Mouse (Mus musculus): ENCODE measurements around the gene Tnfrsf4. TPM values are rescaled to one million over a fixed set of nuclear protein-coding genes. Genes with fewer than 3 reads are reported as not detected.

Gene Tnfrsf4
- polyA plus RNA-seq, 1 experiment from 2014 or later: 0.19 TPM

DNA sequence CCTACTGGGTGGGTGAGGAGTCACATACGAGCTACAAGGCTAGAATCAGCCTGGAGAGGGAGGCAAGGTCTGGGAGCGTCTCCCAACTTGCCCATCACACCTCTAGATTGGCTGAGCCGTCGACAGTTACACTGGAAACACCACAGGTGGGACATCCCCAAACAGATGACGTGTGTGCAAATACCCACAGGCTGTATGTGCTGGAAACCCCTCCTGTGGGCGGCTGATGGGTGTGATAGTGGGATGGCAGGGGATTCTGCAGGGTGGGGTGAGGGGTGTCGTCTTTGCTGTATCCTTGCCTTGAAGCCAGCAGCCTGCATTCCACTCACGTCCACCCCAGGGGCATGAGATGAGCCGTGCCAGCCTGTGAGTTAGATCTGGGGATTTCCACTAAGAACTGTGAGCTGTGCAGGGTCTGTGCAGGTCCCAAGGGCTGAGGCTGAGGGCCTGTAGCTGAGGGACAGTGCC lies 17.0 kb downstream of the Tnfrsf4 start:
- 0 out of 2 replicates have a peak, but pooled peaks have one; percentile 3 for ATAC-seq (ENCODE audit: low FRiP score)
- H3K4me2 ChIP-seq: peak overlapping the region; percentile 69
- H3K9me3 ChIP-seq (replicated peaks): no peaks in the 10 kb centered on the region
- H3K4me3 ChIP-seq (replicated peaks): peak overlapping the region; percentile 54
- peak overlapping the region; percentile 88 for H3K27ac ChIP-seq (replicated peaks)
- peaks cover 47% of the 10 kb centered on the region for H3K4me1 ChIP-seq
- H3K9ac ChIP-seq (replicated peaks): peak overlapping the region; percentile 62
- WGBS: 65% methylated on average over 9 of the region's 9 CpGs
- H3K27me3 ChIP-seq (replicated peaks): peaks cover 17% of the 10 kb centered on the region
- H3K36me3 ChIP-seq: peaks cover 12% of the 10 kb centered on the region

DNA sequence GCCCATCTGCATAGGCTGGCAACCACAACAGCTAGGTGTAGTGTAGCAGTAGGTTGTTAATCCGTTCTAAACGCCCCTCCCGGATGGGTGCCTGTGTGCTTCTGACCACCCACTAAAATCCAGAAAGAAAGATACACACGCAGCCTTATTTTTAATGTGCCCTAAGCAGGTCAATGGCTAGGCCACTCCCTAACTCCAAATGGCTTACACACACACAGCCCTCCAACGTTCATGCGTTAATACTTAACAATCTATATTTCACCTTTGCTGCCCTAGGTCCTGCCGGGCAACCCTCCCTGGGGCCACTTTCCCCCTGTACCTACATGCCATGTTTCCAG lies 17.6 kb downstream of the Tnfrsf4 start:
- H3K9ac ChIP-seq (replicated peaks): peak overlapping the region; percentile 62
- 7% methylated on average over 7 of the region's 7 CpGs for WGBS
- H3K27me3 ChIP-seq (replicated peaks): peaks cover 22% of the 10 kb centered on the region
- H3K27ac ChIP-seq (replicated peaks): peak overlapping the region; percentile 88
- H3K9me3 ChIP-seq (replicated peaks): no peaks in the 10 kb centered on the region
- ATAC-seq (ENCODE audit: low FRiP score): peak; percentile 12; the same call in 1 of the 2 replicates
- H3K4me1 ChIP-seq: peaks cover 45% of the 10 kb centered on the region
- H3K4me2 ChIP-seq: peak overlapping the region; percentile 69
- H3K36me3 ChIP-seq: peaks cover 12% of the 10 kb centered on the region
- peak overlapping the region; percentile 54 for H3K4me3 ChIP-seq (replicated peaks)

DNA sequence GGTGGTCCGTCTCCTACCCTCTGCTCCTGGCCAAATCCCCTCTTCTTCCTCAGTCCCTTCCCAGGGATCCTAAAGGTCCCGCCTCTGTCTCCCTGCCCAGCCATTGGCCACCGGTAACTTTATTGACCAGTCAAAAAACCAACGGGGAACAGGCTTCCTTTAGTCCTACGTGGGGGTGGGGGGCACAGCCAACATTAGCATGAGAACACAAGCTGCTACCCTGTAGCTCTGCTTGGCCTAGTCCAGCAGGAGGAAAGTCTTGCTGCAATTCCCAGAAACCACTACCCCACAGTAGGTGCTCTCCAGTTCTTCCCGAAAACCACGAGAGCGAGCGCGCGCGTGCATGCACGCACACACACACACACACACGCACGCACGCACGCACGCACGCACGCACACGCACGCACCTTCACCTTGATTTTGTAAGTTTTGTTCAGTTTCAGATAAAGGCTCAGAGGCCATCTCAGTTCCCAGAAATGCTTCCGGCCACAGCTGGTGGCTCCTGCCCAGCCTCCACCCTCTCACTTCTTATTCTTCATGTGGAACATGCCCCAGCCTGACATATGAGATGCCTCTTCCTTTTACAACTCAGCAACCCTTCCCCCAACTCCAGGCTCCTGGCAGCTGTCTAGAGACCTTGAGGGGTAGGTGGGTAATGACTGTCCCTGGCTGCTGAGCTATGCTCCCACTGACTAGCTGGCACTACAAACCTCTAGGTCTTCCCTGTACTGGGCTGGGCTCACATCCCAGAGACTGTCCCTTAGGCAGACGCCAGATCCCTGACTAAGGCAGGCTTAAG lies 18.1 kb downstream of the Tnfrsf4 start:
- peak overlapping the region; percentile 69 for H3K4me2 ChIP-seq
- H3K4me3 ChIP-seq (replicated peaks): peak overlapping the region; percentile 54
- H3K9ac ChIP-seq (replicated peaks): peak overlapping the region; percentile 62
- peaks cover 12% of the 10 kb centered on the region for H3K36me3 ChIP-seq
- peaks cover 24% of the 10 kb centered on the region for H3K27me3 ChIP-seq (replicated peaks)
- peak; percentile 91 for ATAC-seq (ENCODE audit: low FRiP score)
- WGBS: under 1% methylated on average over 24 of the region's 24 CpGs
- H3K4me1 ChIP-seq: peaks cover 45% of the 10 kb centered on the region
- H3K9me3 ChIP-seq (replicated peaks): no peaks in the 10 kb centered on the region
- peak overlapping the region; percentile 88 for H3K27ac ChIP-seq (replicated peaks)

DNA sequence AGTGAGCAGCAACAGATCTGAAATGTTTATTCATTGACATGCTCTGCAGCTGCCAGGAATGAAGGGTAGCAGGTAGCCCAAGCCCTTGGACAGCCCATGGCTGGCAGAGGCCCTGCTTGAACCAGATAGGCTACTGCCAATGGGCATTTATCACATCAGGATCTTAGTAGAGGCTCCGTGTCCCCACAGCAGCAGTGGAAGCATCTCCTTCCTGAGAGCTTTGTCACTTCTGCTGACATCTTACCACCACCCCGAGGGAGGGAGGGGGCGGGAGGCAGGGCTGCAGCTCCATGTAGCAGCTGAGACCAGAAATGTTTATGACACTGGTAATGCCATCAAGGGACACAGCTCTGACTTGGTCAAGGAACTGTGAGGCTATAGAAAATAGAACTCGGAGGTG lies 19.2 kb downstream of the Tnfrsf4 start:
- Histone ChIP-seq H3K4me3 (replicated peaks) (no peak overlapping the region), H3K36me3 (peaks cover 9% of the 10 kb centered on the region), H3K9me3 (replicated peaks) (no peaks in the 10 kb centered on the region), H3K4me1 (peaks cover 45% of the 10 kb centered on the region), H3K27ac (replicated peaks) (no peak overlapping the region), H3K27me3 (replicated peaks) (peaks cover 24% of the 10 kb centered on the region), H3K9ac (replicated peaks) (no peak overlapping the region), H3K4me2 (no peak overlapping the region)
- 76% methylated on average over 4 of the region's 4 CpGs for WGBS
- no peak for ATAC-seq (ENCODE audit: low FRiP score)

DNA sequence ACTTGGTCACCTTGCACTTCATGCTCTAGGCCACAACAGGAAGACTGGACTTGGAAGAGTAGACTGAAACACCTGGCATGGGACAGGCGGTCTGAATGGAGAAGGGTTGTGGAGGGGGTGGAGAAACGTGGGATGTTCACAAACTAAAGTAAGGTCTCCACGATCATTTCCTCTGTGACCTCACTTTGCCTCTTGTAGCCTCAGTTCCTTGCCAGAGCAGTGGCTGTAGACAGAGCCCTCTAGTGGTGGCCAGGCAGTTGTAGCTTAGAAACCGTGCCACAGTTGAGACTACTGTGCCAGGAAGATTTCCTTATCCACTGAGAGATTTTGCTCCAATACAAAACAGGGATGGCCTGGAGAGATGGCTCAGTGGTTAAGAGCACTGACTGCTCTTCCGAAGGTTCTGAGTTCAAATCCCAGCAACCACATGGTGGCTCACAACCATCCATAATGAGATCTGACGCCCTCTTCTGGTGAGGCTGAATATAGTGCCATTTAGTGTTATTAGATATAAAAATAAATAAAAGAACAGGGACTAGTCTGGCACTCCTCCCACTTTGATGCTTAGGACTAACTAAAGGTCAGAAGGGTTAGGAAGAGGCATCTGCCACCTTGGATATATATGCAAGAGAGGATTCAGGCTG lies 20.0 kb downstream of the Tnfrsf4 start:
- Histone ChIP-seq H3K4me3 (replicated peaks) (no peak overlapping the region), H3K27ac (replicated peaks) (no peak overlapping the region), H3K4me1 (peaks cover 45% of the 10 kb centered on the region), H3K36me3 (peaks cover 3% of the 10 kb centered on the region; the same call in 1 of the 2 replicates), H3K27me3 (replicated peaks) (peaks cover 24% of the 10 kb centered on the region), H3K9ac (replicated peaks) (no peak overlapping the region), H3K9me3 (replicated peaks) (no peaks in the 10 kb centered on the region), H3K4me2 (no peak overlapping the region)
- no peak for ATAC-seq (ENCODE audit: low FRiP score)
- WGBS: 53% methylated on average over 6 of the region's 6 CpGs

DNA sequence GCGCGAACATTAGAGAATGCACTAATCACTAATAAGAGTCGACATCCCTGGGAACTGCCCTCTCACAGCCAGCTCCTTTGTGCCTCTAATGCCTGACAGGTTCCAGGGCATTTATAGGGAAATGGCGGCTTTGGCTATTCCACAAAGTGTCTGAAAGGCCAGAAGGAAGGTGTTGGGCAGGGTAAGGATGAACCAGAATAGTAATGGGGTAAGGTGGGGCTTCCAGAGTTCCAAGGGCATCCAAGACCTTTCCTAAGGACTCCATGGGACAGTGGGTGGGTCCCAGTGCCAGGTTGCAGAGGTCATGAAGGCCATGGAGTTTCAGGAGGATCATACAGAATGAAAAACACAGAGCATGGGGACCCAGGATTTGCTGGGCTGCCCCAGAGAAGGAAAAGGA lies 20.7 kb downstream of the Tnfrsf4 start:
- no peak overlapping the region for H3K9ac ChIP-seq (replicated peaks)
- 53% methylated on average over 4 of the region's 4 CpGs for WGBS
- H3K4me1 ChIP-seq: peaks cover 45% of the 10 kb centered on the region
- no peak overlapping the region for H3K27ac ChIP-seq (replicated peaks)
- peaks cover 3% of the 10 kb centered on the region; the same call in 1 of the 2 replicates for H3K36me3 ChIP-seq
- peak overlapping the region; percentile 28; the same call in 1 of the 2 replicates for H3K4me3 ChIP-seq (replicated peaks)
- H3K27me3 ChIP-seq (replicated peaks): peaks cover 24% of the 10 kb centered on the region
- no peaks in the 10 kb centered on the region for H3K9me3 ChIP-seq (replicated peaks)
- H3K4me2 ChIP-seq: peak overlapping the region; percentile 53; the same call in 1 of the 2 replicates
- ATAC-seq (ENCODE audit: low FRiP score): no peak

DNA sequence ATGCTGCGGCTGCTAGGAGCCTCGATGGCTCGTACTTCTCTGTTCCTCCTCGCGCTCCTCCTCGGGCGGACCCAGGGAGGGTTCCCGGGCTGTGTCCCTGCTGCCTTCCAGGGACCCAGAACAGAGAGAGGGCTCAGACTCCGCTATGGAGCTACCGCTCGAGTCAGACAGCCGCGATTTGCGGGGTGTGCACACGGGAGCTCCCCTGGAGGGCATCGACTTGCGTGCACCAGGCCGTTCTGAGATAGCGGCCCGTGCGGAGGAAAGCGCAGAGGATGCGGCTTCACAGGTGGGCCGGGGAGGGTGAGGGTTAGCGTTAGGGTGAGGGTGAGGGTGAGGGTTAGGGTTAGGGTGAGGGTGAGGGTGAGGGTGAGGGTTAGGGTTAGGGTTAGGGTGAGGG lies 21.3 kb downstream of the Tnfrsf4 start:
- Histone ChIP-seq H3K9me3 (replicated peaks) (no peaks in the 10 kb centered on the region), H3K4me1 (peaks cover 45% of the 10 kb centered on the region), H3K4me2 (peak overlapping the region; percentile 53), H3K27ac (replicated peaks) (no peak overlapping the region), H3K4me3 (replicated peaks) (peak overlapping the region; percentile 28), H3K27me3 (replicated peaks) (peaks cover 24% of the 10 kb centered on the region), H3K9ac (replicated peaks) (no peak overlapping the region), H3K36me3 (no peaks in the 10 kb centered on the region)
- 4% methylated on average over 25 of the region's 25 CpGs for WGBS
- ATAC-seq (ENCODE audit: low FRiP score): no peak

DNA sequence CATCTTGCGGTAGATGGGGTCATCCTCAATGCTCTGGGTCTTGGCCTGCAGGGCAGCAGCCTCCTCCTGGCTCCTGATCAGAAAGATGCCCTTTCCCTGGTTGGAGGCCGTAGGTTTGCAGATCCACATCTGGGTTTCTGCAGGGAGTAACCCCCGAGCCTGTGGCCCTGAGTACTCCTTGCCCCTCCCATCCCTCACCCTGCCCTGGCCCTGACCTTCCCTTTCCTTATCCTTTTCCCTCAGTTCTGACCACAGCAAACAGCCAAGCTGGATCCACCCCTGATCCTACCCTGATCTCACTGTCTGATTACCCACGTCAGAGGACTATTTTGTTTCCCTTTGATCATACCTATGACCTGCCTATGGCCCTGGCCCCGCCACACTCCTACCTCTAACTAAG lies 31.1 kb downstream of the Tnfrsf4 start:
- no peaks in the 10 kb centered on the region for H3K9me3 ChIP-seq (replicated peaks)
- no peaks in the 10 kb centered on the region; the same call in 1 of the 2 replicates for H3K27me3 ChIP-seq (replicated peaks)
- ATAC-seq (ENCODE audit: low FRiP score): no peak

DNA sequence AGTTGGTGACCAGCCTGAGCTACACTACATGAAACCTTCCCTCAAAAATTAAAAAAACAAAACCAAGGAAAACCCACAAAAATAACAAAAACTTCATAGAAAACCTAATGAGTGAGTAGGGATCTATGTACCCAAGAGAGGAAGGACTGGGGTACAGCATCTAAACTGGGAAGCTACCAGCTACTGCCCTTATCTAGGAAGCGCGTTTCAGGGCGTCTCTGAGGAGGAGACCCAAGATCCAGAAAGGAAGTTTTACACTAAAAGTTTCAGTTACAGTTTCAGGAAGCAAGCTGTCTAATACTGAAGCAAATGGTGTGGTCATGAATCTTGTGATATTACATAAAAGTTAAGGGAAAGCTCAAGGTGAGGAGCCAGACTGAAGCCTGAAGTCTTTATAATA lies 36.1 kb downstream of the Tnfrsf4 start:
- Histone ChIP-seq H3K4me1 (no peaks in the 10 kb centered on the region), H3K4me2 (no peak overlapping the region), H3K36me3 (no peaks in the 10 kb centered on the region), H3K27me3 (replicated peaks) (no peaks in the 10 kb centered on the region), H3K9me3 (replicated peaks) (no peaks in the 10 kb centered on the region), H3K9ac (replicated peaks) (no peak overlapping the region), H3K27ac (replicated peaks) (no peak overlapping the region), H3K4me3 (replicated peaks) (no peak overlapping the region)
- ATAC-seq (ENCODE audit: low FRiP score): no peak
- 88% methylated on average over 3 of the region's 3 CpGs for WGBS

More for the DNA sequence above, 31.1 kb downstream of the Tnfrsf4 start:
- H3K4me1 ChIP-seq: no peaks in the 10 kb centered on the region
- H3K36me3 ChIP-seq: no peaks in the 10 kb centered on the region
- no peak overlapping the region for H3K27ac ChIP-seq (replicated peaks)
- H3K9ac ChIP-seq (replicated peaks): no peak overlapping the region
- H3K4me2 ChIP-seq: no peak overlapping the region
- no peak overlapping the region for H3K4me3 ChIP-seq (replicated peaks)
- 72% methylated on average over 5 of the region's 5 CpGs for WGBS

DNA sequence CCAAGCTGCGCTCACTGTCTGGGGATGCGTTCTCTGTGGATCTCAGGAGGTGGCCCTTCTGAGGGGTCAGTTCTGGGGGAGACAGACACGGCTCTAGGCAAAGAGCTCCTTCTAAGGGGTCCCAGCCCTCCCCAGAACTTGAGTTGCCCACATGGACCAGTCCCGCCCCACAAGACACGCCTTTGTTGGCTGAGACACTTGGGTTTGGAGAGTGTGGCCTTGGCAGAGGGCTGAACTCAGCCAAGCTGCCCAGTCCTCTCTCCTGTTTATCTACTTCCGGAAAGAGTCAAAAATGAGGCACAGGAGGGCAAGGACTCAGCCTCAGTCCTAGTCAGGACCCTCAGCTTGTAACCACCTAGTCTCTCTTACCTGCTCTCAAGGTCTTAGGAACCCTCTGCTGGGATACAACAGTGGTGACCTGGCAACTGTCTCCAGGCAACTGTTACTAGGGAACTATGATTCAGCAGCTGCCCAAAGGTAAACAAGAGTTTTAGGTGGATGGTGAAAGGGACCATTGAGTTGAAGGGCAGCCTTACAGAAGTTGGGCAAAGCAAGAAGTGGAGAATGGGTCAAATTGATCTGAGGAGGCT lies 36.8 kb downstream of the Tnfrsf4 start:
- Histone ChIP-seq H3K4me2 (no peak overlapping the region), H3K27ac (replicated peaks) (no peak overlapping the region), H3K27me3 (replicated peaks) (no peaks in the 10 kb centered on the region), H3K9me3 (replicated peaks) (no peaks in the 10 kb centered on the region), H3K9ac (replicated peaks) (no peak overlapping the region), H3K4me1 (no peaks in the 10 kb centered on the region), H3K4me3 (replicated peaks) (no peak overlapping the region), H3K36me3 (no peaks in the 10 kb centered on the region)
- 75% methylated on average over 6 of the region's 6 CpGs for WGBS
- ATAC-seq (ENCODE audit: low FRiP score): no peak

DNA sequence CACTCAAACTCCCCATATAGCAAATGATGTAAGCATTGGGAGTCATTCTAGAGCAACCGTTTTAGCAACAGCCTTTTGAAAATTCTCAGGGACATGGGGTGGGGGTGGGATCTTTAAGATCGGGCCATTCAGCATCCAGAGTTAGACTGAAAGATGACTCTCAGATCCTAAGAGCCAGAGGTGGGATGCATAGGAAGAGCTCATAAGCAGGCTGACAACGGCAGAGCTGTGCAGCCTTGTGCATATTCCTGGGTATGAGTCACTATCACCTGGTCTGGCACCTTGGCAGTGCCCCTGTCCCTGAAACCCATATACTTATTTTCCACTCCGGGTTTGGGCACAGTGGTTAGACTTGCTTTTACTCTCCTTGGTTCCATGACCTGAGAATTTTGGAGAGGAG lies 39.5 kb downstream of the Tnfrsf4 start:
- H3K4me2 ChIP-seq: no peak overlapping the region
- no peaks in the 10 kb centered on the region for H3K36me3 ChIP-seq
- no peak overlapping the region for H3K9ac ChIP-seq (replicated peaks)
- H3K4me3 ChIP-seq (replicated peaks): no peak overlapping the region
- no peak overlapping the region for H3K27ac ChIP-seq (replicated peaks)
- no peak for ATAC-seq (ENCODE audit: low FRiP score)
- WGBS: 86% methylated on average over 4 of the region's 4 CpGs
- no peaks in the 10 kb centered on the region for H3K9me3 ChIP-seq (replicated peaks)
- no peaks in the 10 kb centered on the region for H3K4me1 ChIP-seq
- H3K27me3 ChIP-seq (replicated peaks): no peaks in the 10 kb centered on the region

Data from neural tube, embryonic 15.5 days (tissue).